Mouse (Mus musculus) thymus, adult 18-20 months (tissue): ENCODE data around the gene Defb22.

Source experiments
- DNase-seq, 2 experiments: peaks; one replicate each; pipeline ENCODE4 v3.0.0; 2022; ENCODE audit warnings: mixed read lengths in 2 of 2

The Defb22 gene

DNA sequence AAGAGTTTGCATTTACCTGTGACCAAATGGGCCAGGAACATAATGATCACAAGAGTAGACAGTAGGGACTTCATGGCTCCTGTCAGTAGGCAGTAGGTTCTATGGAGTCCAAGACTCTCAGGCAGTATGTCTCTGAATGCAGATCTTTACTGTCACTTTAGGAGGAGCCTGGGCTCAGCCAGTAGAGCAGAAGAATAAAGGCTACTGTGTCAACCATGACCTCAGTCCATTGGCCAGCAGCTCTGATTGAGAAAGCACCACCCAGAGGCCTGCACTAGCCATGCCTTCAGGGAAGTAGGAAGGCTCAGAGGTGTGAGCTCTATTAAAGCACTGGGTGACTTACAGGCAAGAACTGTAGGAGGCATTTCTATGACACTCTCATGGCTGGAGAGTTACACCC is at the start of gene Defb22:
Gene Defb22 (minus strand): TSS at position 101 of the 400 bp plus-strand sequence.
- DNase-seq: no peak

DNA sequence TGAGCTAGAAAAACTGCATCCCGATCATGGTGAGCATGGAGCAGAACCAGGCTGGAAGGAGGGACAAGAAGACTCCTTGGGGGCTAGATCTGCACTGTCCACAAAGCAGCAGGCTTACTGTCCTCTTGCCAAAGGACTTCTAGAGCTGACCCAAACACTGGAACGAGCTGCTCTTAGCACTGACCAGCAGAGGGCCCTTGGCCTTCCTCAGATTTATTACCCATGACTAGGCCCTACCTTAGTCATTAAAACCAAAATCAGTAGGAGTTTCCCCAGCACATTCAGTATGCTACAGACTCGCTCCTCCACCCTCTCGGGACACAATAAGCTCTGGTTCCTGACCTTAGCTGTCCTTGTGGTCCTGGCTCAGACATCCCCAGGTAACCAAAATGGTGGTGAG is 28.0 kb upstream of the Defb22 start, which contains the start of gene Defb28:
Gene Defb28 (plus strand): TSS at position 275 of the 400 bp plus-strand sequence.
- DNase-seq: no peak

DNA sequence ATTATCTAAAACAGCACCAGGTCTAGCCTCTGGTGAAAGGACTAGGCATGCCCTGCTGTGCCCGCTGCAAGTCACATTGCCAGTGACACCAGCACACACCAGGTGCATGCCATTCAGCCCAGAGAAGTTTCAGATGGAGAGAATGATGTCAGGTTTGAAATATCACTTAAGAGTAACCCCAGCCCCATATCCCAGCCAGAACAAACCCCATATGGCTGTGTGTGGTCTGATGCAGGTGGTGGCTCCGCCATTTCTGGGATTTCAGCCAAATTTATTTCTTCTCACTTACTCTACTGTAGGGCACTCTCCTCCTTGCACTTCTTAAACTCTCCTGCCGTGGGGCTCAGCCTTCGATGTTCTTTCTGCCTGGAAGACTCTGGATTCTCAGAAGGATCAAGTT is 26.1 kb upstream of the Defb22 start:
- no peak for DNase-seq

DNA sequence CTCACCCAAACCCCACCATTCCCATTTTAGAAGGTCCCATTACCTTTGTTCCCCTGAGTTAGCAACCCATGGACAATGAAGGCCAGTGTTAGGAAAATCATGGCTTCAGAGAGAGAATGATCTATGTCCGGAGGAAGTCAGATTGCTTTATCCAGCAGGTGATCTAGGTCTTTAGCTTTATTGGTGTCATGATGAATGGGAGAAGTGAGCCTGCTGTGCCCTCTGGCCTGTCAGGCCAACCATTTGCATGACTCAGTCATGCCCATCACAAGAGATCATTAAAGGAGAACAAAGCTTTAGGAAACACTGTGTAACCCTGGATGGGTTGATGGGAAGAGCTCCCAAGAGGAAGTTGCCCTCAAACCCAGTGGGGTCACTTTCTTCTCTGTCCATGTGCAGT is 21.7 kb upstream of the Defb22 start, which contains the start of gene Defb26:
Gene Defb26 (minus strand): TSS at position 101 of the 400 bp plus-strand sequence.
- no peak for DNase-seq

DNA sequence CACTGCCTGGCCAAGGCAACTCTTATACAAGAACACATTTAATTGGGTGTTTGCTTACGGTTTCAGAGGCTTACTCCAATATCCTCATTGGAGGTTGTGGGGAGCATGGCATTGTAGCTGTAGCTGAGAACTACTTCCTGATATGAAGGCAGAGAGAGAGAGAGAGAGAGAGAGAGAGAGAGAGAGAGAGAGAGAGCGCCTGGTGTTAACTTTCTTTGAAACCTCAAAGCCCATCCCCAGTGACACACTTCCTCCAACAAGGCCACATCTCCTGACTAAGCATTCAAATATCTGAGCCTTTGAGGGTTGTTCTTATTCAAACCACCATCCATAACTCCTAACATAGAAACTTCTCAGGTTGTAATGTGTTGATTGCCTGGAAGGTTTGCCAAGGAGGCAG is 14.0 kb upstream of the Defb22 start:
- no peak for DNase-seq

DNA sequence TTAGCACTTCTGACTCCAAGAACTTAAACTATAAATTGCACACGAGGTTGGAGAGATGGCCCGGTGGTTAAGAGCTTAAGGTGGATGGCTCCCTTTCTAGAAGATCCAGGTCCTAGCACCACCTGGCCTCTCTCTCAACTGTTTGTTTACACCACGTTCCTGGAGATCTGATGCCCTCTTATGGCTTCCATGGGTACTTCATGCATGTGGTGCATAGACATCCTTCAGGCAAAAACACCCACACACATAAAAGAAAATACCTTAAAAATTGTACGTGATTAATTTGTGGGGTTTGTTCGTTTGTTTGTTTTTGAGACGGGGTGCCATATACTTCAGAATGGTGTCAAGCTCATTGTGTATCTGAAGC is 10.9 kb upstream of the Defb22 start:
- no peak for DNase-seq

DNA sequence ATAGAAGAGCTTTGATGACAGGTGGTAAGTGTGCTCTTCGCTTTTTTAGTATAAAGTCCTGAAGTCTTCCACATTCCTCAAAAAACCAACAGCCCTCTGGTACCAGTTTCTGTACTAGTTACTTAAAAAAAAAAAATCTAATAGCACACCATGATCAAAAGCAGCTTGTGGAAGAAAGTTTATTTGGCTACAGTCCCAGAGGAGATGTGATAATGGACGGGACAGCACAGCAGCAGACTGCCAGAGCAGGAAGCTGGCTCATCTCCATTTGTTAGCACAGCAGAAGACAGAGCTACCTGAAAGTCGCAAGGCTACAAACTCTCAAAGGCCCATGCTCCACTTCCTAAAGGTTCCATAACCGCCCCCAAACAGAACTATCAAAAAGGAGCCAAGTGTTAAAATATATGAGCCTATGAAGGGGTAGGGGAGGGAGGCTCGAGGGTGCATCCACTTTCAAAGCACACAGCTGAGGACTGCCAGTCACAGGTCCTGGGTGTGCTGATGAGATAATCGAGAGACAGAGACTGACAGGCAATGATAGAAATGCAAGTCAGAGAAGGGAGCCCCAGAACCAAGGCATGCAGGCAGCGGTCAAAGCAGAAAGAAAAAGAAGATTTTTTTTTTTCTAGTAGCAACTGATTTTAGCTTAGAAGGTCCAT is 10.4 kb upstream of the Defb22 start:
- no peak for DNase-seq

DNA sequence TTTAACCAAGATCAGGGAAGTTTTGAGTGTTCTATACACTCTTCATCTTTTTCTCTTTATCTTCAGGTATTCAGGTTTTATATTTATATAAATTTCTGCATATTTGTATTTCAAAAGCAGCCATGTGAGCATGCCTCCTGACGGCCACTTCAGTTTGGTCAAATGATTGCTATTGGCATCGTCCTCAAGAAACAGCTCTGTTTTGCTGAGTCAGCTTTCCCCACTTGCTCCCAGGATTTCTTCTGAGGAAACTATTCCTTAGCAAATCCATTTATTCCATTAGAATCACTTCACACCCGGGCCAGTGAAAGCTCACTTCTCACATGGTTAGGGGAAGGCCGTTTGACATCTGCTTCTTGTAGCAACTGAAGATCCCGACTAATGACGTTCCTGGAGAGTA is 8.1 kb upstream of the Defb22 start:
- no peak for DNase-seq

DNA sequence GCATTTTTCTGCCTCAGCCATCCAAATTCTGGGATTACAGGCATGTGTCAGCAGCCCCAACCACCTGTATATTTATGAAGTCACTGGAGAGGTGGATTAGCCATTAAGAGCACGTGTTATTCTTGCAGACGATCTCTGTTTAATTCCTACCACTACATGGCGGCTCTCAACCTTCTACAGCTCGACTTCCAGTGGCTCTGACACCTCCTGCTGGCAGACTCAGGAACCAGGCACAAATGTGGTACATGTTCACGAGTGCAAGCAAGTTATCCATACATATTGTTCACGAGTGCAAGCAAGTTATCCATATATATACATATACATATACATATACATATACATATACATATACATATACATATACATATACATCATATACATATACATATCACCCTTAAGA is 3.2 kb upstream of the Defb22 start:
- no peak for DNase-seq

DNA sequence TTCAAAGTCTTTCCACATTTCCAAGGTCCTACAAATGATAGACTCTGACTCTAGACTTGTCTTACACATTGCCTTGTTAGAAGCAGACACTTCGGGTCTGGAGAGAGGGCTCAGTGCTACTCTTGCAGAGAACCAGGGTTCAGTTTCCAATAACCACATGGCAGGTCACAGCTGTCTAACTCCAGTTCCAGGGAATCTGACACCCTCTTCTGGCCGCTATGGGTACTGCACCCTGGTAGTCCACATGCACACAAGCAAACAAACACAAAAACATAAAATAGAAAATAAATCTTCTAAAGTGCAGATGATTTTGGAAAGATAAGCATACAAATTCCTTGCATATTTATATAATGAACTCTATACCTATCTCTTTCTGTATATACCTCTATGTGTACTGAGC is 2.9 kb downstream of the Defb22 start:
- DNase-seq: no peak

DNA sequence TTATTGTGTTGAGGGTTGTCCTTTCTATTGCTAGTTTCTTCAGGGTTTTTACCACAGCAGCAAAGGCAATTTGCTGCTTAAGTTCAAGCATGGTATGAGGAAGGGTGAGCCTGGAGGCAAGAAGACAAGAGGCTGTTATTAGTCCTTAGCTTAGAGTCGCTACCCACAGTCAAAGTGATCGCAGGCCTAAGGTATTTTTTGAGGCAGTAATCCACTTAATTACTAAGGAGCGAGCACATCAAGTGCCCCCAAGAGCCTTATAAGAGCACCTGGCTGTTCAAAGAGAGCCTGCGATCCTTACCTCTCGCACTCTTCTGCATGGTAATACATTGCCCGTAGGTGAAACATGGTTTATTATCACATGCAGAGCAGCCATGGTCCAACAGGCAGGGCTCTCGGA is 8.2 kb downstream of the Defb22 start:
- no peak for DNase-seq

DNA sequence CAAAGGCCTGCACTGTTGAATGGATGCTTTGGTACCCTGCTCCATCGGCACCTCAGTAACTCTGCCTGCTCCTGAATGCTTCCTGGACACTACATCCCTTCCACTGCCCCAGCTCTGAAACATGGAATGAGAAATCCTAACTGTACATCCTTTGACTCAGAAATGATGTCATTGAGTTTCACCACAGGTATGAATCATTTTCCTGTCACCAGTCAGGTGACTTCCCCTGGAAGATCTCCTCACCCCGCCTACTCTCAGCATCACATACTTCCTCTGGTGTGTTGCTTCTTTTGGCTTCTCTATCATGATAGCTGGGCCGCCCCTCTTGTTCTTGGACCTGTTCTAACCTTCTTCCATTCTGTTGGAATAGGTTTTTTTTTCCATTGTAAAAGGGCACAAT is 9.1 kb downstream of the Defb22 start:
- DNase-seq: no peak

DNA sequence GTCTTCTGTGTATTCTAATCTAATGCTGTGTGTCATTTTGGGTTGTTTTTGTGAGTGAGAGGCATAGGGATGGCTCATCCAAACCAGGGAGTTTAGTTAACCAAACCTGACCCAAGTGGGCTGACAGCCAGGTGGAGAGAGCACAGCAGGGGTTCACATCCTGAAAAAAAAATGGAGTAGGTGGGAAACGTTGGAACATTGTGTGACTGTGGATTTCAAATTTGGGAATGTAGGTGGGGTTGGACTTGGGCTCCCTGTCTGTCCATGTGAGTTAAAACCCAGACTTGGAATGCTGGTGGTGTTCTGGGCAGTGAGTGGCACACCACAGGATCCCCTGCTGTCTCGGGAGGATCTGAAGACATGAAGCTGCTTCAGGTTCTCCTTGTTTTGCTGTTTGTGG is 13.2 kb downstream of the Defb22 start, which contains the start of gene Defb20:
Gene Defb20 (plus strand): TSS at position 301 of the 400 bp plus-strand sequence.
- DNase-seq: no peak

DNA sequence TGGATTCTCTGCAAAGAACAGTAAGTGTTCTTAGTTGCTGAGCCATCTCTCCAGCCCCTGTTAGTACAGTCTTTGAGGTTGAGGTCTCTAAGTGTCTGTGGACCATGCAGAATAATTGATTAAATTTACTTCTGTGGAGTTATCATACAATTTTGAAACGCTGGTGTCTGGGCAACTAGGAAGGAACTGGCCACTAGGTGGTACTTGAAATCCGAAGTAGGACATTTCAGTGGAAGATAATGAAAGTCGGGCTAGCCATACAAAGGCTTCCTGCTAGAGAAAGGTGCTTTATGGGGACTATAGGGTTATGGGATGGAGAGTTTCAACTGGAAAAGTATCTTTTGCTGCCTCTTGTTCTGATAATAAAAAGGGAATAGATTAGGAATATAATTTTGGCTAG is 17.5 kb downstream of the Defb22 start:
- DNase-seq: no peak

DNA sequence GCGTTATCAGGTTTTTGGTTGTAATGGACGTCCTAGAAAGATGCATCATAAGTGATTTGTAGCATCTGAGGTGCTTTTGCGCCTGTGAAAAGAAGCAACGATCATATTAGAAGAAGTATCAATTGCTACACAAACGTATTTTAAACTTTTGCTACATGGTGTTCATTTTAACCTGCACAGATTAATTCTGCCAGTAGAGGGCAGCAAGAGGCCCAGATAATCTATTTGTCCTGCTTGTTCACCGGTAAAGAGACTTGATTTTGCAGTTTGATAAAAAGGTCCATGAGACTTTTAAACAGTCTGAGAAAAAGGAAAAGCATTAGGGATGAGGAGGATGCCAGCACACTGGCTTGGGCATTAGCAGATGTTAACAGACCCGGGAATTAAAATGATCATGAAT is 19.0 kb downstream of the Defb22 start:
- no peak for DNase-seq

DNA sequence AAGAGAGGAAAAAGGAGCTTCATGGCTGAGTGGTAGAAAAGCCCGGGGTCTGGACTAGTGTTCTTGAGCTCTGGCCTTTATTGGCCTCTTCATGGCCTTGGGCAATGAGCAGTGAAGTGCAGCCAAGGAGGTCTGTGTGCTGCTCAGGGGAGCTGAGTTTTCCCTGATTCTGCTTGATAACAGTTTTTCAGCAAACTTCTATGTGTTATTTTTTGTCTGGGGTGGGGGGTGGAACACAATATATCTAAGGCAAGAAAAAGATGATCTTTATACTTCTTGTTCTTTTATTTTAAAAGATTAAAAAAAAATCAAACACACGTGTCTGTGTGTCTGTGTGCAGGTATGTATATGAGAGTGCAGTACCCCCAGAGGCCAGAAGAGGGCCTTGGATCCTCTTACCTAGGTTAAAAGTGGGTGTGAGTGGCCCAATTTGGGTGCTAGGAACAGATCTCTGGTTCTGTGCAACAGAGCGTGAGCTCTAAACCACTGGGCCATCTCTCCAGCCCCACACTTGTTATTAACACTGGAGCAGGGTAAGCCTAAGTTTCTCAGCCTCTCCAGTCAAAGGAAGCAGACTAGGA is 25.3 kb downstream of the Defb22 start, which contains the start of gene Defb23:
Gene Defb23 (minus strand): TSS at position 51 of the 581 bp plus-strand sequence.
- DNase-seq: no peak

DNA sequence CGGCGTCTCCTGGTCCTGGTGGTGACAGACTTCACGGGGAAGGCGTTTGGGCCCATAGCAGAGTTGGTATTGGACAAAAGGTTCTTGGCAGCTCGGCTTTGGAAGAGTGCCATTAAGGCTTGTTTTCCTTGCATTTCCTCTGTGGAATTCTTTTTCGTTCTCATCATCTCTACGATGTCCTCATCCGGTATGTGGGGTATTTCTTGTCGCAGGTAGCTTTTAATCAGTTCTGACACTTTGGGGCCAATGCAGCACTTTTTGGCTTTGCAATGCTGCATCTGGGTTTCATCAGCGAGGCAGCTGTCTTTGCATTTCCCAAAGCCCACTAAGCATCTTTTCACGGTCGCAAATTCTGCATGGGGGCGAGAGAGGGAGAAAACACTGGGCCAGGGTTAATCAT is 30.7 kb downstream of the Defb22 start:
- DNase-seq: no peak

DNA sequence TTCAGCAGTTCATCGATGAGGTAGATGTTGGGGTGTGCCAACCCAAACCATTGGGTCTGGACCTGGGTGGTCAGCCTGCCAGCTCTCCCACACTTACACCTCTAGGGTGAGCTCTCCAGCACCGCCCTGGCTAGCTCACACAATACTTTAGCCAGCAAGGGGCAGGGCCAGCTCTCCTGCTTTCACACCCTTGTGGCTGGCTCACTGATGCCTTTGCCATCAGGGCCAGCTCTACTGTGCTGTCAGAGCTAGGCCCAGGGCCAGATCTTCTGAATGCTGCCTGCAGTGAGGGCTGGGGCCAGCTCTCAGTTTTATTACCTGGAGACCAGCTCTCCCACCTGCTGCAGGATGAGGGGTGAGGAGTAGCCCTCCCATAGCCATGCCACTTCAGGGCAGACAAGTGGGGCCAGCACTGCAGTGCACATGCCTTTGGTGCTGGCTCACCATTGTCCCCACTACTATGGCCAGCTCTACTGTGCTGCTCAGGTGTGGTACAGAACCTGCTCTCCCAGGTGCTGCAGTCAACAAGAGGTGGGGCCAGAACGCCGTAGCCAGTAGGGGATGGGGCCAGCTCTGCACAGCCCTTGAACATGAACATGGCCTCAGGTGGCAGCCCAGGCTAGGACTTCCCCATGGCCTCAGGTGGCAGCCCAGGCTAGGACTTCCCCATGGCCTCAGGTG is 37.7 kb downstream of the Defb22 start:
- DNase-seq: no peak

DNA sequence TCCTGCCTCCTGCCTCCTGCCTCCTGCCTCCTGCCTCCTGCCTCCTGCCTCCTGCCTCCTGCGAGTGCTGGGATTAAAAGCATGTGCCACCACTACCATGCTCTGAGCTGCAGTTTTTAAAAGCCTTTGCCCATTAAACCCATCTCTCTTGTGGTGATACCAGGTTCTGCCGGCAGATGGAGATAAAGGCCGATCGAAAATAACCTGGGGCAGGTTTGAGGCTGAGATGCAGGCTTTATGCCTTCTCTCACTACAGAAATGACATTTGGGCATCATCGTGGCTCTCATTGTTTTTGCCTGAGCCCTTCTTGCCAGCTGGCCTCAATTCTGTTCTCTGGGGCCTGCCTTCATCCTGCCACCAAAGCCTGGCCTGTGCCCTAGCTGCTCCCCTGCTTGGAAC is 39.7 kb downstream of the Defb22 start:
- DNase-seq: no peak

DNA sequence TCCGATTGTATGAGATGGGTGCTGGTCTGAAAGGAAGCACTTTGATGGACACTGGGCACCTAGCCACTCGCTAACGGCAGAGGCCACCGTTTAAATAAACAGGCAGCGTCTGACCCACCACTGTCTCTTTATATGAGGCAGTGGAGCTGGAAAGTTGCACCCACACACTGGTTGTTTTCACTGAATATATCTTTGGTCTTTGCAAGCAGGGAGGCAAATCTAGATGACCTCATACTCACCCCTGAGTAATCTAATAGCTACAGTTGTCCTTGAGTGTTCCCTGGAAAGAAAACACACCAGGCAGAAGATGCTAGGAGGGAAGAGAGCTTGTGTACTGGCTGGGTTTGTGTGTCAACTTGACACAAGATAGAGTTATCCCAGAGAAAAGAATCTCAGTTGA is 42.5 kb downstream of the Defb22 start:
- DNase-seq: no peak

DNA sequence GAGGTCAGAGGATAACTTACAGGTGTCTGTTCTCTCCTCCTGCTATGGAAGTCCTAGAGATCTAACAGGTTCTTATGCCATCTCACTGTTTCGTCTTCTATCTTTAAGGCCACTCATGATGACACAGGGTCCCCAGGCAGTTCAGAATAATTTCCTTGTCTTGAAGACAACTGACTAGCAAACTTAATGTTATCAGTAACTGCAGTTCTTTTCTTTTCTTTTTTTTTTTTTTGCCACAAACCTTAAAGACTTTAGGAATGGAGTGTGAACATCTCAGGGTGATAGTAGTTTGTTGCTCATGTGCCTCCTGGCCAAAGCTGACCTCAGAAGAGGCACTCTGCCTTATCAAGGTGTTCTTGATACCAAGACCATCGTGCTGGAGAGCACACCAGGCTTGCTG is 43.3 kb downstream of the Defb22 start:
- no peak for DNase-seq

DNA sequence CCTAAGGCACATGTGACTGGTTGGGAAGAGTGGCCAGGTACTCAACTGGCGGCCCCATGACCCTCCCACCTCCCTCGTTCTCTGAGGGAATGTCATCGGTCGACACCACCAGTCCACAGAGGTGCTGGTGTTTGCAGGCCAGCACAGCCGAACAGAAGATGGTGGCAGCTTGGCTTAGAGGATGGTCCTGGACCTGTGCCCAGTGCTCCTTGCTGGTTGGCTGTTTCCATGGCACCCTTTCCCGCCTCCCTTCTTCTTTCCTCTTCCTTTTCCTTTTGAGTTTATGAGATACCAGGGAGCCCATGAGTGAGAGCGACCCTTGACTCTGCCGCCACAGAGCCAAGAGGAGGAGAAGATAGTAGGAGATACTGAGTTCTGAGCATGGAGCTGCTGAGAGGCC is 46.7 kb downstream of the Defb22 start:
- no peak for DNase-seq

DNA sequence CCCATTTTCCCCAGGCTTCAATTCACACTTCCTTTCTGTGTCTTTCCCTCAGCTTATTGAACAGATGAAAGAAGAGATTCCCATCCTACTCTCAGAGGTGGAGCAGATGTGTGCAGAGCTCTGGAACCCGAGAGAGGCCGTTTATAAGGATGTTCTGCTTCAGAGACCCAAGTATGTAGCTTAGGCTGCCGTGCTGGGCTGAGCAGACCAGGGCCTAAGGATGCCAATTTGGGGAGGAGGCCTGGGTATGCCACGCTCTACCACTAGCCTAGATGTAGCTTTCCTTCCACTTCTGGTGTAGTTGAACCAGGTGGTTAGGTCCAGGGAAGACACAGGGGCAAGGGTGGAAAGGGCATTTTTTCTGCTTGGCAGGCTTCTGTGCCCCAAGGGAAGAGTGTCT is 47.6 kb downstream of the Defb22 start:
- no peak for DNase-seq

DNA sequence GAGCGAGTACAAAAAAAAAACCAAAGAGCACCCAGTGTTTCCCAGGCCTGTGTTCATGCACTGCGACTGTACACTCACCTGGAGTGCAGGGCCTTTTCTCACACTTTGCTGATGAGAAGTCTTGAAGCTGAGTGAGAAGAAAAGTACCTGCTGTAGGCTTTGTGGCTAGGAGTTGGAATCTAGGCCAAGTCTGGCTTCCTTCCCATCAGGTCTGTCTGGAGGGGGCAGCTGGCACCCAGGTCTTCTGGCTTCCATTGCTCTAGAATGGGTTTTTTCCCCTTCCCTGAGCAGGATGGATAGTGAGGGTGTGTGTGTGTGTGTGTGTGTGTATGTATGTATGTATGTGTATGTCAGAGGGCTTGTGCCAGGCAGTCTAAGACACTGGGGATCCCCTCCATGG is 50.1 kb downstream of the Defb22 start:
- DNase-seq: no peak
